Mouse (Mus musculus) embryo, embryonic 9.5 days (tissue): ENCODE measurements around the gene Rhebl1.

ENCODE experiments used
- DNase-seq: peaks from one replicate; pipeline ENCODE4 v3.0.0-alpha.2; 2017; ENCODE audit errors: extremely low spot score

Gene Rhebl1

DNA sequence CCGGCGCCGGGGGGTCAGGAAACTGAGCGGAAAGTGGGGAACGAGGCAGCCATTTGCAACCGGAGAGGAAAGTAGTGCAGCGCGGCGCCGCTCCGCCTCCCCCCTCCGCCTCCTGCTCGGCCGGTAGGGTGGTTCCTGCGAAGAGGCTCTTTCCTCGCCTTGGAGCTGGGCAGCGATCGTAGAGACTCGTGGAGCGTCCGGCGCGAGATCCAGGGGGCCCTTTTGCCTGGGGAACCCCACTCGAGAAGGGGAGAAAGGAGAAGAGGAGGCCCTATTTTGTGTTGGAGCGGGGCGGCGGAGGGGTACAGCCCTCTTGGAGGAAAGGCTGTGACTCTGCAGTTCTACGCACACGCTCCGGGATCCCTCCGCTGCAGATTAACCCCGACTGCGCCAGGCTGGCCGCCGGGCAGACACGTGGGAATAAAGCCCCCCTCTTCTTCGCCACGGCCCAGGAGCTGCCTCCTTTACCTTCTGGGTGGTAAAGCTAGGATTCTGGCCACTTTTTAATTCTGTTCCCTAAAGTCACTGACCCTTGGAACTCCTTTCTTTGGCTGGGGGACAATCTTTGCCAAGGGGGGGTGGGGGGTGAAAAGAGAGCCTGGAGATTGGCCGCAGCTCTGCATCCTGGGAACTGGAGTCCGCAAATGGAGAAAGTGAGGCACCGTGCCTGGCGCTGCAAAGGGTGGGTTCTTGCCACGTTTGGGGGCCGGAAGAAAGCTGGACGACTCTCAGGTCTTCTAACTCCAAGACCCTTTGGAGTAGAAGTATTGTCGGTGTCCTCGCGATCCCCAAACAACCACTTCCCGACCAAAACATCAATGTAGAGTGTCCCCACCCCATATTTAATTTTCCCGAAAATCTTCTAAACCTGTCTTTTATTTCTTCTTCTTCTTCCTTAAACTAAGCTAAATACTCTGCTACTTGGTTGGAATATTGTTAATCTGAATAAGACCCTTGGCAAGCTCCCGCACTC is 22.1 kb downstream of the Rhebl1 start:
- peak; percentile 95 for DNase-seq

DNA sequence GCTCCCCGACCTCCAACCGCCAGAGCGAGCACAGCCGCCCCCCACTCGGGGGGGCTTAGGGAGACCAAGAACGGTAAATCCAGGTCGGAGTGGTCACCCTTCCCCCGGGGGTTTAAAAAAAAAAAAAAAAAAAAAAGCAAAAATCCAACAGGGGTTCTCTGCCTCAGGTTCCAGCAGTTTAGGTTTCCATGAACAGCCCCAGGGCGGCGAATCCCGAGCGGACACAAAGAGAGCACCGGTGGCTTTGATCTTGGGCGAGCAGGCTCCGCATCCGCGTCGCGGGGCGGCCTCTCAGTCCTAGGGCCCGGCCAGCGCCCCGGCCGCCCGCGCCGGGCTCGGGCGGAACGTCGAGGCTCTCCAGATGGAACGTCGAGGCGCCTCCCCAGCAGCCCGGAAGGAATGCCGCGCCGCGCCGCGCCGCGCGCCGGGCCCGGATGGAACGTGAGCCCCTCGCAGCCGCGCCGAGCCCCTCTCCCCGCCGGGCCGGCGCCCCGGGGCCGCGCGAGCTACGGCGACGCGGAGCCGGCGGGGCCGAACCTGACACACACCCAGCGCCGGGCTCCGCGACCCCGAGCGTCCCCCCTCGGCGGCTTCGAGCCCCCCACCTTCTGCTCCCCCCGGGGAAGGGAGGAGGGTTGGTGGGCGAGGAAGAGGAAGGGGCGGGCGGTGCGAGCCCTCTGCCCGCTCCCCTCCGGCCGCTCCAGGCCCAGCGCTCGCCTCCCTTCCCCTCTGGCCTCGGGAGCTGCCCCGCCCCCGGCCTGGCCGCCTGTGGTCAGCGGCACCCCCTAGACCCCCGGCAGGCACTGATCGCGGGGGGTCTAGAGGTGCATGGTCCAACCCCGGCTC is 23.0 kb downstream of the Rhebl1 start, which contains the start of gene Kmt2d:
Gene Kmt2d, minus strand, starts transcription at position 135 of the 846 bp plus-strand sequence.
- no peak for DNase-seq

DNA sequence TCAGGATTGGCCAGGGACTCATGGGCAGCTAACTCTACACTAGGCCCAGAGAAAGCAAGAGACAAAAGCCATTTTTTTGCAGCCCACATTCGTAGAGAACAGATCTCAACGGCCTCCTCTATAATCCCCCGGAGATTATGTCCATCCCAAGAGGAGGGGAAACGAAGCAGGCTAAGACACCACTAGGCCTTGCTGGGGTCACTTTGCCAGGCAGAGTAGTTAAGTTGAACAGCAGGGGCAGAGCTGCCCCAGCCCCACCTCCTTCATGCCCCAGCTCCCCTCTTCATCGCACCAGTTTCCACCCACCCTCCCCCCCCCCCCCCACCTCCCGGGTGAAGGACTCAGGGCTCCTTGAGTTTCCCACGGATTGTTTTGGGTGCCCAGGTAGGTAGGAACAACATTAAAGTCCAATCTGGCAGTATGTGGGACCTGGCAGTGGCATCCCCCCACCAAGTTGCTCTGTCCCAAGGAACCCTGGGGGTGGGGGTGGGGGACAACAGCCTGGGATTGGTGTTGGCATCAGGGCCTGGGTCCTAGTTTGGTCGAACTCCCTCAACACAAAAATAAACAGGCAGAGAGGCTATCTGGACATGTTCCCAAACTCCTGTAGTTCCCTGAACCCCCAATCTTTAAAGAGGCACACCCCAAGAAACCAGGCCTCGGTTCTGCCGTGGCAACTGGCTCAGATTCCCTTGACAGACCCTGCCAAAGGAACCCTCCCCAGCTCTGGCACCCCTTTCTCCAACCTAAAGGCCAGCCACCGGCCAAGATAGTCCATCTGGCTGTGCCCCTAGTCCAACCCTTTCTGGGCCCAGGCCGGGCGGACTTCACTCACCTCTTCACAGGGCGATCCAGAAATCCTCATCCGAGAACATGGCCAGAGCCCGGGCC is 23.9 kb downstream of the Rhebl1 start:
- DNase-seq, result no peak

DNA sequence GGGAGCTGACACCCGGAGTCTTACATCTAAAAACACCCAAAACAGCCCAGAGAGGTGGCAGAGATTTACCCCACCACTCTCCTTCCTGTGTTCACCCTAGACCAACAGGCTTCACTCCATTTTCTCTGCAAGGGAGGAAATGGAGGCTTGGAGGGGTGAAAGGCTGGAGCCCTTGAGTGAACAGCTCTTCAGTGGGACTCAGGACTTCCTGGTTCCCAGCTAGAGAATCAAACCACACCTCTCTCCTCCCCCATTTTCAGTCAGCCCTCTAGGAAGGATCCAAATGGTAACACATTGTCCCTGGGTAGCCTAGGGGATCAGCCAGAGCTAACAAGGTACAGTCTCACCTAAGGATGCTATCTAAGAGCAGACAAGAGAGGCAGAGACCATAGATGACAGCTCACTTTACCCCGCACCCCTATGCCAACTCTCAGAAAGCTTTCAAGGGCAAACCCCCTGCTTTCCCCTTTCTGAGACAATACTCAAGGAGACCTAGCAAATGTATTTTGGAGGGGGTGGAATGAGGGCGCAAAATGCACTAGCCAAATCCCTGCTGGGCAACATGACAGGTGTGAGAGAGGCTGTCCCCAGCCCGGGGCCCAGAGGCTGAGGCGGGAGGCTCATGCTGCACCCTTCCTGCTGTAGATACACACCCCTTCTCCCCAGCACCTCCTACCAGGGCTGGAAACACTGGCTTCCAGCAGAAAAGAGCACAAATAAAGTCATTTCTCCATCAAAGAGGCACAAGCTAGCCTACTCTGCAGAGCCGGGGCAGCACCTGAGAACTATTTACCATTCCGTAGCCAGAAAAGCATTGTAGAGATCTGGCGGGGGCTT is 24.8 kb downstream of the Rhebl1 start:
- no peak for DNase-seq

DNA sequence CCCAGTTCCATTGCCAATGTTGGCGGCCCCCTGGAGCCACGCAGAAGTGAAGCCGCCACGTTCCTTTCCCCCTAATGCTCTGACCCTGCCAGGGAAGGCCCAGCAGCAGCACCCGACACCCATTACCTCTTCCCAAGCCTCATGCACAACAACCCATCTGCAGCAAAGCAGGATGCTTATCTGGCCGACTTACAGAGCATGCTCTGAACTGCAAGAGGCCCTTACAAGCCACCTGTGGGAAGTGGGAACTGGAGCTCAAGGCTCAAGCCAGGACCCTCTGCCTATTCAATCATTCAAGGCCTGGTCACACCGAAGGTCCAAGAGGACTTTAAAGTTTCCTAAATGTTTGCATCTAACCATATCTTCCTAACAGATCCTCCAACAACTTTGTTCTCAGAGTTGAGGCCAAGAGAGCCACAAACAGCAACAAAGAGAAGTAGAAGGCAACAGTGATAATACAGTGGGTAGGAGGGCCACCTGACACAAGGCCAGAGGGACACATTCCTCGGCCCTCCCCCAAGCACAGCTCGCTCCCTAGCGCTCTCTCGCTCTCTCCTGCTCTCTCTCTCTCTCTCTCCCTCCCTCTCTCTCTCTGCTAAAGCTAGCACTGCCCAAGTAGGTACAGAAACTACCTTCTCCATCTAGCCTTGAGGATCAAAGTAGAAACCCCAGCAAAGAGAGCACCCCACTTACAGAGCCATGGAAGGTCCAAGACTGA is 25.8 kb downstream of the Rhebl1 start:
- DNase-seq, result no peak

DNA sequence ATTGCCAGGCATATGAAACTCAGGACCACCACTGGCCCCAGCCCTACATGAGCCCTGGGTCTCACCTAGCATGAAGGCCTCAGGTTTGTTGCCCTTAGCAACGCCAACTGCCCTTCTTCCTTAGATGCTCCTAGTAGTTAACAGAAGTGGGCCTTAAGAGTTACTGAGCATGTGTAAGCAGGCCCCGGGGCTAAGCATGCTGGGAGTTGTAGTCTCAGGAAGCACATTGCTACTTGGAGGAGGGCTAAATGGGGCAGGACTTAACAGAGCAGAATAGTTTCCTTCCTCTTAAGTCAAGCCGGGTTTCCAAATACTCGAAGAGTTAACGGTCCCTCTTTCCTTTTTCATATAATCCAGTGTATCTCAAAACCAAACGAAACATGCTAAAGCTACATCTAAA is 27.0 kb downstream of the Rhebl1 start:
- no peak for DNase-seq

DNA sequence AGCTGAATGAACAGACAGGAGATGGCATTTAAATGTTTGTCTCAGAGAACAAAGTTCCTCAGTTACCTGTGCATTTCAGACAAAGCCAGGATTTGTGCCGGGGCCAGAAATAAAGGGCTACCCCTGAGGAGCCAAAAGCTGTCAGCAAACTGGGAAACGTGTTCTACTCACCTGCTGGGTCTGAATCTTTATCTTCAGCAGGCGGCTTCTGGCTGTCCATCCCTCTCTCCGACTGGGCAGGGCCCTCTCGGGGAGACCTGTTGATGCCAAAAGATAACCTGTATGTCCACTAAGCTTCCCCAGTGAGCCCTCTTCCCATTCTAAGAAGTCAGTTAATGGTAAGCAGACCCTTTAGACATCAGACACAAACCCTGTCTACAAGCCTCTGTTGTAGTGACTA is 27.8 kb downstream of the Rhebl1 start:
- DNase-seq, result no peak

DNA sequence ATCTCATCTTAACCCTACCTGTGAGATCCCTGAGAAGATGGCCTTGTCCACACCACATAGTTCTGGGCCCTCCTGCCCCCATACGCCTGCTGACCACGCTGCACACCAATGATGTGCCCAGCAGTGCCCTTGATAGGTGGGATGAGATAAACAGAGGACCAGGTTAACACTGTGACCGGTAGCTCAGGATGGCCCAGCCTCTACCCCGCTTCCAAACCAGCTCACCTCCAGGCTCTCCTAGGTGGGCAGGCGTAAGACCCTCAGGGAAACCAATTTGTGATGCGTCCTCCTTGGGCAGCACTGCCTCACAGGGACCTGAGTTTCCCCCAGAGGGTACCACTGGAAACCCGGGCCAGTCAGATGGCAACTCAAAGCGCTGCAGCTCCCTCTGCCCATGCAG is 28.6 kb downstream of the Rhebl1 start:
- DNase-seq, result no peak

DNA sequence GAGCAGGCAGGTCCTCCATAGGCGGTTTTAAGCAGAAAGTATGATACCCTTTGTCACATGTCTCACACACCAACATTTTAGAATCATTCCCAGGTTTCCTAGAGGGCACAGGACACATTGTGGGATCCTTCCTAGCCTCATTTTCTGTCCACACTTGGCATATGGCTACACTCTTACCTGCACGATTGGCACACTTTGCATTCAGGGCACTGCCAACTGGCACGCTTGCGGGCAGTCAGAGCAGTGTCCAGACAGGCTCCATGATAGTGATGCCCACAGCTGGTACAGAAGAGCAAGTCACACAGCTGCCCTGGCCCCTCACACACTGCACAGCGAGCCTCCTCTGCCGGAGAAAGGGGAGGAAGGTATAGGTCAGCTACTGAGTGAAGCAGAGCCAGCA is 29.4 kb downstream of the Rhebl1 start:
- no peak for DNase-seq

DNA sequence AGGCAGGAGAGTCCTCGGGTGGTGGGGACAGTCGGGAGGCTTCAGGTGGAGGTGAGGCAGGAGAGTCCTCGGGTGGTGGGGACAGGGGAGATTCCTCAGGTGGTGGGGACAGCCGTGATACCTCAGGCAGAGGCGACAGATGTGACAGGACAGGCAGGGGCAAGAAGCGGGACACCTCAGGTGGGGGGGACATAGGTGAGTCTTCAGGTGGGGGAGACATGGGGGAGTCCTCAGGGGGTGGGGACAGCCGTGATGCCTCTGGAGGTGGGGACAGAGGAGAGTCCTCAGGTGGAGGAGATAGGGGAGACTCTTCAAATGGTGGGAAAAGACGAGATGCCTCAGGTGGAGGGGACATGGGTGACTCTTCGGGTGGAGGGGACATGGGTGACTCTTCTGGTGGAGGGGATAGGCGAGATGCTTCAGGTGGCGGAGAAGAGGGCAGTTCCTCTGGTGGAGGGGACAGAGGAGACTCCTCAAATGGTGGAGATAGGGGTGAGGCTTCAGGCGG is 30.8 kb downstream of the Rhebl1 start:
- DNase-seq, result no peak

DNA sequence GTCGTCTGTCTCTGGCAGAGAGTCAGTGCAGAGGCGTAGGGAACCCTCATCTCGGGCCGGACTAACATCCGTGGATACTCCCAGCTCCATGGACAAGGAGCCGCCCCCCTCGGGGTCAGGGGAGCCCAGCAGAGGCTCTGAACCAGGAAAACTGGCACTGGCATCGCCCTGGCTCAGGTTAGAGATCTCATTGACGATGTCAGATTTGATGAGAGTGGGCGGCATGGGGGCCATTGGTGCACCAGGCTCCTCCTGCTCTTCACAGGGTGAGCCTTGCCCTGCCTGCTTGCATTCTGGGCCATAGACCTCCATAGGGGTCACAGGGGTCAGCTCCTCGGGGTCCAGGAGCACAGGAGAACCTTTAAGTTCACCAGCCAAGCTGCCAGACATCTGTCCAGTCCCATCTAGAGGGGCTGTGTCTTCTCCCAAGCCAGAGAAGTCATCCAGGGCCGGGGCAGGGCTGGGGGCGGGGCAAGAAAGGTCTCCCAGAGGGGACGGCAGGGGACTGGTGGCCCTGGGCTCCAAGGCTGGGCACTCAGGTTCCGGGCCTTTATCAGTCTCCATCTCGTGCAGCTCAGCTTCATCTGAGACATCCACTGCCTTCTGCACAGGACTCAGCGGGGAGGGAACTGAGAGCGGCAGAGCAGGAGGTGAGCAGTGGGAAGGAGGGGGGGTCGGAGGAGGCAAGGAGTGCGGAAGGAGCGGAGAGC is 32.5 kb downstream of the Rhebl1 start:
- no peak for DNase-seq

DNA sequence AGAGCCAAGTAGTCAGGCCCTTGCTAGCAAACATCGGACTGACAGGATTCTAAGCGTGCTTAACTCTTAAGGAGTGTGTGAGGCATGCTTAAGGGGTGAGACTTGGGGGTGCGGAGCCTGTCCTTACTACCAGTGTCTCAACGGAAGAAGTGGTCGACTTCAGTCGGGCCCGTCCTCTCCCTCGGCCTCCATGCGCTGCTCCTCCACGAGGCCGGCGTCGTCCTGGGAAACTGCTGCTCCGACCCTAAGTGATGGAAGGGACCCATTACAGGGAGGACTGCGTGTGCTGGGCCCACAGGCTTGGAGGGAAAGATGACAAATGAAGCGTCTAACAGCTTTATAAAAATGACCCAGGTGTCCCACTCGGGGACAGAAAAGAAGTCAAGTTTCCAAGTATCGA is 33.4 kb downstream of the Rhebl1 start:
- no peak for DNase-seq

DNA sequence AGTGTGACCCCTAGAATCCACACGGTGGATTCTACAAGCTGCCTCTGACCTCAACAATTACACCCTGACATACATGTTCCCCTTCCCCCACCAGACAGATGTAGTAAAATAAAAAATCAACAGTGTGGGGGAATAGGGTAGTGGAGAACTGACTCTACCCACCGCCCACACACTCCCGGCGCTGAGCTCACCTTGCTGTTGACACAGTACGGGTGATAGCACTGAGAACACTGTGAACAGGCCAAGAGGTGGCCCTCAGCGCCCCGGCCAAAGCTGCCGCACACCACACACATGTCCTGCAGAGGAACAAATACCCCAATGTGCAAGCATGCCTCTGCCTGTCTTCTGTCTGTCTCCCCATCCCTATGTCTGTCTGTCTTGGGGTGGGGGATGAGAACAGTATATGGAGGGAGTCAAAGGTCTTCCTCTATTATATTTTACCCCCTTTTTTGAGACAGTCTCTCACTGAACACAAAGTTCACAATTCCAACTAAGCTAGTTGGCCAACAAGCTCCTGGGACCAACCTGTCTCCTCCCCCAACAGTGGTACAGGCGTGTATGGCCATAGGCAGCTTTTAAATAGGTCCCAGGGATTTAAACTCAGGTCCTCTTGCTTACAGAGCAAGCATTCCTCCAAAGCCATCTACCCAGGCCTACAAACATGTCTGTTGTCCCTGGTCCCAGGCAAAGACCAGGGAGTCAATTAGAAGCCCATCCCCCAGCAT is 34.9 kb downstream of the Rhebl1 start:
- no peak for DNase-seq

DNA sequence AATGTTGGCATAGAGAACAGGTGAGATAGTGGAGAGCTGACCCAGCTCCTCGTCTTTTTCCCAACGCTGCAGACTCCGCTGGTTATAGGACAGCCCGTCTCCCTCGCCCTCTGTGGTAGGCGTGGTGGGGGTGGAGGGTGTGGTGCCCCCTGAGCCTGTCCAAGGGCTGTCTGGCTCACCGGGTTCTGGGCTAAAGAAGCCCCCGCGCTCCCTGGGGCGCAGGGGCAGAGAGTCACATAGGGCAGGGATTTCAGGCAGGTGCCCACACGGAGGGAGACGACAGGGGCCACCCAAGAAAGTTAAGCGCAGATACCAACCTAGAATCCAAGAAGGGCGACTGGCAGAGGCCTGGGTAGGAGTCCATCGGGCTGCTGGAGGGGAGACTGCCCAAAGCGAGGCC is 40.1 kb downstream of the Rhebl1 start:
- DNase-seq, result no peak

DNA sequence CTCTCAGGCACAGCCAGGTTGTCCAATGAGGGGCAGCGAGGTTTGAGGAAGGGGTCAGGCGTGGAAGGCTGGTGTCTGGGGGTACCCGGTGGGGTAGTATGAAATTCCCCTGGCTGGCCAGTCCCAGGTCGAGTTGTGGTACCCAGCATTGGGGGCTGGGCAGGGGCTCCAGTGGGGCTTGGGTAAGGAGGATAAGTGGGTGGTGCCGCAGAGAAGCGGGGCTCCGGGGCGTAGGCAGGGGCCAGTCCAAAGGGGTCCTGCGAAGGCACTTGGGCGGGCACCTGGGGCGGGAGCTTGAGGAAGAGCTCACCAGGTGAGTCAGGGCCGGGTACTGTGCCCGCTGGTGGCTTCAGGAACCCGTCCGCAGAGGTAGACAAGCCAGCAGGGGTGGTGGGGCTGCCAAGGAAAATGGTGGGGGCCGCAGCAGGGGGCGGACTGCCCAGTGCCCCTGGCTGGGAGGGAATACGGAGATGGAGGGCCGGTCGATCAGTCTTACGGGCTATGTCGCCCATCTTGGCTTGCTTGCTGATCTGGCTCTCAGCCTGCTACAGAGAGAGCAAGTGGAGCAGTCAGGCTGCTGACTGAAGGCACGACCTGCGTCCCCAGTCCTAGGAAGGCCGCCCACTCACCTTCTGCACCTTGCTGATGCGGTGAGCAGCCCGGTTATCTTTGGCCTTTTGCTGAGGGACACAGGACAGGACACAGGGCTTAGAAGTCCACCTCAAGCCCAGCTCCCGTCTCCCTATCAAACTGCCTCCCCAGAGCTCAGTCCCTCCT is 41.0 kb downstream of the Rhebl1 start:
- no peak for DNase-seq

DNA sequence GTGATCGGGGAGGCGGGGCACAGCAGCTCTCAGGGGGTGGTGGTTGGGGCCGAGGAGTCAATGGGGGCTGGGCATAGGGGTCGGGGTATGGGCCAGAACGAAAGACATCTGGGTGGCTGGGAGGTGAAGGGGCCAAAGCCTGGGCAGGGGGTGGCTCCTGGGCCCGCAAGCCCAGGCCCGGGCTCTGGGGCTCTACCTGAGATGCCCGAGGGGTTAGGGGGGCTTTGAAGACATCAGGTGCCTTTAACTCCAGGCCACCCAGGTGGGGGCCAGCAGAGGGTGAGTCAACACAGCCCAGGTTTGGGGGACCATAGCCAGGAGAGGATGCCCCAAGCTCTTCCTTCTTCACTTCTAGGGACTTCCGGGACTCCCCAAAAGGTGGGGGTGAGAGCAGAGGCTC is 41.6 kb downstream of the Rhebl1 start:
- DNase-seq, result no peak

DNA sequence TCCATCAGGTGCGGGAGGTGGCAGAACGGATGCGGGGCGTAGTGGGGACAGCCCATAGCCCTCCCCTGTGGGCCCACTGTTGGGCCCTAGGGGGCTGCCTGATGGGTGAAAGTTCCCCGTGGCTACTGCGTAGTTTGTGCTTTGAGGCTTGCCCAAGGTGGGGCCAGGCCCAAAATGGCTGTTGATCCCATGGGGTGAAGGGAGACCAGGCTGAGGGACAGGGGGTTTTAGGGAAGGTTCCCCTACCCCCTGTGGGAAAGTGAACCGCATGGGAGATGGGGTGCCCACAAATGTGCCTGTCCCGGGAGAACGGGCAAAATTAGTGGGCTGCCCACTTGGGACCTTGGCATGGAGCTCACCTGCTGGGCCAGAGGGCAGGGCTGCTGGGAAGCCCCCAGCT is 42.3 kb downstream of the Rhebl1 start:
- no peak for DNase-seq
